Mouse (Mus musculus): ENCODE data around the gene Stab2. TPM values are rescaled to one million over a fixed set of nuclear protein-coding genes. Genes with fewer than 3 reads are reported as not detected.

Stab2 gene
- total RNA-seq, 1 experiment = 0.27 TPM

DNA sequence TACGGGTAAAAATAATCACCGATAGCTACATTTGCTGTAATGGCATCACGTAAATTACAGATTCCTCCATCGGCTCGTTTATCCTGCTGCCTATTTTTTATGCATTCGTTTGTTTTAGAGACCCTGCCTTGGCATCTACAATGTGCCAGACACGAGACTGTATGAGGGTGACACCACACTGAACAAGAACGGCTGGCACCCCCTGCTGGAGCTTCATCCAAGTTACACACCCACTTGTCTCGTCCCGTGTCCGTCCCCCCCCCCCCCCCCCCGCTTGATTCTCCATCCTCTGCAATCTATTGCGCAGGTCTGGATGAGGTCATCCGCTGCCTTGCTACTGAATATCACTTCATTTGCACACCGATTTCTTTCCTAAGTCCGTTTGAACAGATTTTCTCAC, 12.9 kb upstream of the Stab2 start:
- in situ Hi-C loops (cut with MboI; ENCODE audit: low sequenced_read_pairs in 2 of 2, unreplicated experiment in 2 of 2) = no loop called here
- Histone ChIP-seq H3K4me3 (ENCODE audit: insufficient read depth in 1 of 2, low read depth in 1 of 2, low read length in 2 of 2, poor library complexity in 1 of 2, severe bottlenecking in 1 of 2) (no peak overlapping the region), H3K9ac (ENCODE audit: insufficient read depth, low read depth, low read length, poor library complexity, severe bottlenecking) (no peak overlapping the region), H3K36me3 (ENCODE audit: control insufficient read depth, insufficient read depth, low read length, poor library complexity, severe bottlenecking) (no peaks in the 10 kb centered on the region), H3K27ac (ENCODE audit: insufficient read depth, low read depth, low read length, poor library complexity, severe bottlenecking) (no peak overlapping the region), H3K9me3 (ENCODE audit: control insufficient read depth, insufficient read depth, low read depth, low read length) (no peaks in the 10 kb centered on the region), H3K4me1 (ENCODE audit: control insufficient read depth in 2 of 2, insufficient read depth in 2 of 2, low read length in 2 of 2, poor library complexity in 1 of 2) (no peaks in the 10 kb centered on the region)
- no peak for TF ChIP-seq CHD2 (IDR thresholded peaks at IDR 0.05; ENCODE audit: low read depth, low read length)
- TF ChIP-seq MAFK (IDR thresholded peaks at IDR 0.05; ENCODE audit: insufficient read depth, low read depth, low read length) = no peak
- TF ChIP-seq ZNF384 (IDR thresholded peaks at IDR 0.05; ENCODE audit: low read depth, low read length) = no peak
- no peak for TF ChIP-seq HCFC1 (IDR thresholded peaks at IDR 0.05; ENCODE audit: borderline replicate concordance, insufficient read depth, low read length)
- no peak for TF ChIP-seq ZC3H11A (IDR thresholded peaks at IDR 0.05; ENCODE audit: borderline replicate concordance, low read depth, low read length)
- DNase-seq (ENCODE audit: low read depth, low spot score) = no peak

DNA sequence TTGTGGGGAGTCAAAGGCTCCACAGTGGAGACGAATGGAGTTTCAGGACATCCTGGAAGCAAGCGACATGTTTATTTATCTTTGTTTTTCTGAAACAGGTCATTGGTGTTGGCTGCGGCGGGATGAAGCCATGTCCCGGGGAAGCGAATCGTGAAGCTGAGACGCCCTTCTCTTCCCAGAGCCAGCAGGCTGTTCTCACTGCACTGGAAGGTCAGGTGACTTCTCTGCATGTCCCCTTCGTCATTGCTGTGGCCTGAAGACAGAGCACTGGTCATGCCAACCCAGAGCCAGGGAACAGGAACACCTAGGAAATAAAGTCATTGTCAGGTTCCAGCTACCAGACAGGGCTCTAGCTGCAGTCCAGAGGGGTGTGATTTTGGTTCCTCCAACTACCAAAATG, 11.1 kb upstream of the Stab2 start:
- no peak overlapping the region for H3K27ac ChIP-seq (ENCODE audit: insufficient read depth, low read depth, low read length, poor library complexity, severe bottlenecking)
- in situ Hi-C loops (cut with MboI; ENCODE audit: low sequenced_read_pairs in 2 of 2, unreplicated experiment in 2 of 2) = no loop called here
- no peak for TF ChIP-seq ZNF384 (IDR thresholded peaks at IDR 0.05; ENCODE audit: low read depth, low read length)
- TF ChIP-seq ZC3H11A (IDR thresholded peaks at IDR 0.05; ENCODE audit: borderline replicate concordance, low read depth, low read length) = no peak
- no peak for TF ChIP-seq MAFK (IDR thresholded peaks at IDR 0.05; ENCODE audit: insufficient read depth, low read depth, low read length)
- TF ChIP-seq CHD2 (IDR thresholded peaks at IDR 0.05; ENCODE audit: low read depth, low read length) = no peak
- no peak for TF ChIP-seq HCFC1 (IDR thresholded peaks at IDR 0.05; ENCODE audit: borderline replicate concordance, insufficient read depth, low read length)
- H3K4me3 ChIP-seq (ENCODE audit: insufficient read depth in 1 of 2, low read depth in 1 of 2, low read length in 2 of 2, poor library complexity in 1 of 2, severe bottlenecking in 1 of 2) = no peak overlapping the region
- no peaks in the 10 kb centered on the region for H3K9me3 ChIP-seq (ENCODE audit: control insufficient read depth, insufficient read depth, low read depth, low read length)
- H3K4me1 ChIP-seq (ENCODE audit: control insufficient read depth in 2 of 2, insufficient read depth in 2 of 2, low read length in 2 of 2, poor library complexity in 1 of 2) = no peaks in the 10 kb centered on the region
- H3K9ac ChIP-seq (ENCODE audit: insufficient read depth, low read depth, low read length, poor library complexity, severe bottlenecking) = no peak overlapping the region
- DNase-seq (ENCODE audit: low read depth, low spot score) = no peak
- no peaks in the 10 kb centered on the region for H3K36me3 ChIP-seq (ENCODE audit: control insufficient read depth, insufficient read depth, low read length, poor library complexity, severe bottlenecking)

DNA sequence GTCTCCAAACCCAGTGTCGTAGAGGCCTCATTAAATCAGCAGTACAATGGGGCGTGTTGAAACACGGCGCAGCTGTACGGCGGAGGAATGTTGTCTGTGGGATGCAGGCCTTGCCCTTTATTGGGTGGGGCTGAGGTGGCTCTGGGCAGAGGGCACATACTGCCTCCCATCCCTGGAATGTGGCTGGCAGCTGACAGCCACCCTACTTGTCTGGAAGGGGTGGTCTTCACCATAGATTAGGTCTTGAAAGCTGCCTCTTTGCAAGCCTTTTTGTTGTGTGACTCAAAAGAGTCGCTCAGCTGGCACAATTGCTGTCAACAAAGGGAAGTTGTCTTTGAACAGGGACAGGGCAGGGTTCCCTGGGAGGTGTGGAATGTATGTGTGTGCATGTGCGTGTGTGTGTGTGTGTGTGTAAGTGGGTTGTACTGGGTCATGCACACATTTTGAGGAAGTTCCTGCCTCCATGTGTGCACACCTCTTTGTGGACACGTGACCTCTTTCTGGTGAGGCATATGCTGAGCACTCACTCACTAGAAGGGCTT, 8.4 kb upstream of the Stab2 start:
- Histone ChIP-seq H3K4me1 (ENCODE audit: control insufficient read depth in 2 of 2, insufficient read depth in 2 of 2, low read length in 2 of 2, poor library complexity in 1 of 2) (no peaks in the 10 kb centered on the region), H3K9ac (ENCODE audit: insufficient read depth, low read depth, low read length, poor library complexity, severe bottlenecking) (no peak overlapping the region), H3K27ac (ENCODE audit: insufficient read depth, low read depth, low read length, poor library complexity, severe bottlenecking) (no peak overlapping the region), H3K4me3 (ENCODE audit: insufficient read depth in 1 of 2, low read depth in 1 of 2, low read length in 2 of 2, poor library complexity in 1 of 2, severe bottlenecking in 1 of 2) (no peak overlapping the region), H3K9me3 (ENCODE audit: control insufficient read depth, insufficient read depth, low read depth, low read length) (no peaks in the 10 kb centered on the region), H3K36me3 (ENCODE audit: control insufficient read depth, insufficient read depth, low read length, poor library complexity, severe bottlenecking) (no peaks in the 10 kb centered on the region)
- TF ChIP-seq MAFK (IDR thresholded peaks at IDR 0.05; ENCODE audit: insufficient read depth, low read depth, low read length) = no peak
- no peak for TF ChIP-seq CHD2 (IDR thresholded peaks at IDR 0.05; ENCODE audit: low read depth, low read length)
- TF ChIP-seq ZC3H11A (IDR thresholded peaks at IDR 0.05; ENCODE audit: borderline replicate concordance, low read depth, low read length) = no peak
- no peak for TF ChIP-seq HCFC1 (IDR thresholded peaks at IDR 0.05; ENCODE audit: borderline replicate concordance, insufficient read depth, low read length)
- no peak for TF ChIP-seq ZNF384 (IDR thresholded peaks at IDR 0.05; ENCODE audit: low read depth, low read length)
- no peak for DNase-seq (ENCODE audit: low read depth, low spot score)
- in situ Hi-C loops (cut with MboI; ENCODE audit: low sequenced_read_pairs in 2 of 2, unreplicated experiment in 2 of 2) = no loop called here

DNA sequence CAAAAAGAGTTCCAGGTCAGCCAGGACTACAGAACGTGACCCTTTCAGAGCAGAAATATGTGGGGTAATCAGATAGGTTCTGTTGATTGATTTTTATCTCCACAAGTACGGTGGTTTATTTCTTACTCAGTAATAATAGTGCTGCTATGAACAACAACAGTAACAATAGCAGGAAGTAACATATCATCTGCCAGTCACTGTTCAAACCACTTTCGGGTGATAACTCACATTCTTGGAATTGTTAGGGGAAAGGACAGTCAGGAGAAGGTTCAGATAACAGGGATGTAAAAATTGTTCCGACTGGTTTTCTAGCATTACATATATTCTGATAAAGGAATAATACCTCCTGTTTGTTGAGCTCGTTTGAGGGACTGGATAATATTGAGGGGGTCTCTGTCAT, 7.6 kb upstream of the Stab2 start:
- TF ChIP-seq ZNF384 (IDR thresholded peaks at IDR 0.05; ENCODE audit: low read depth, low read length) (no peak), ZC3H11A (IDR thresholded peaks at IDR 0.05; ENCODE audit: borderline replicate concordance, low read depth, low read length) (no peak), CHD2 (IDR thresholded peaks at IDR 0.05; ENCODE audit: low read depth, low read length) (no peak), HCFC1 (IDR thresholded peaks at IDR 0.05; ENCODE audit: borderline replicate concordance, insufficient read depth, low read length) (no peak)
- Histone ChIP-seq H3K9ac (ENCODE audit: insufficient read depth, low read depth, low read length, poor library complexity, severe bottlenecking) (no peak overlapping the region), H3K4me3 (ENCODE audit: insufficient read depth in 1 of 2, low read depth in 1 of 2, low read length in 2 of 2, poor library complexity in 1 of 2, severe bottlenecking in 1 of 2) (no peak overlapping the region), H3K4me1 (ENCODE audit: control insufficient read depth in 2 of 2, insufficient read depth in 2 of 2, low read length in 2 of 2, poor library complexity in 1 of 2) (no peaks in the 10 kb centered on the region), H3K27ac (ENCODE audit: insufficient read depth, low read depth, low read length, poor library complexity, severe bottlenecking) (no peak overlapping the region), H3K9me3 (ENCODE audit: control insufficient read depth, insufficient read depth, low read depth, low read length) (no peaks in the 10 kb centered on the region), H3K36me3 (ENCODE audit: control insufficient read depth, insufficient read depth, low read length, poor library complexity, severe bottlenecking) (no peaks in the 10 kb centered on the region)
- in situ Hi-C loops (cut with MboI; ENCODE audit: low sequenced_read_pairs in 2 of 2, unreplicated experiment in 2 of 2) = no loop called here
- no peak for DNase-seq (ENCODE audit: low read depth, low spot score)
